Mouse (Mus musculus) liver, embryonic 11.5 days (tissue): ENCODE measurements around the gene Nsg1. TPM values are rescaled to one million over a fixed set of nuclear protein-coding genes. Genes with fewer than 3 reads are reported as not detected.

ENCODE experiments used
- ATAC-seq: fragments of 200-750 bp; cut with Nextera tagmentation; replicated peaks from 2 replicates; pipeline ENCODE4 v1.8.0; 2017; ENCODE audit warnings: moderate number of reproducible peaks, mild to moderate bottlenecking, moderate TSS enrichment, moderate library complexity; ENCODE audit not compliant: low FRiP score
- DNase-seq: peaks from one replicate; pipeline ENCODE4 v3.0.0-alpha.2; 2017; ENCODE audit warnings: low spot score
- H3K27ac ChIP-seq: fragments of 300-500 bp; sonication (generic); 2 replicates; pipeline ENCODE4 v1.5.1; 2014; ENCODE audit warnings: mild to moderate bottlenecking, low read depth, low read length, control low read depth
- H3K27me3 ChIP-seq: fragments of 300-500 bp; sonication (generic); replicated peaks from 2 replicates; pipeline ENCODE4 v1.6.1; 2014; ENCODE audit warnings: low read length, mixed read lengths; ENCODE audit not compliant: control insufficient read depth, insufficient read depth
- H3K36me3 ChIP-seq: fragments of 300-500 bp; sonication (generic); 2 replicates; pipeline ENCODE4 v1.6.1; 2014; ENCODE audit warnings: mild to moderate bottlenecking, low read length, moderate library complexity, mixed read lengths; ENCODE audit not compliant: control insufficient read depth, insufficient read depth
- H3K4me1 ChIP-seq: fragments of 300-500 bp; sonication (generic); replicated peaks from 2 replicates; pipeline ENCODE4 v1.6.1; 2014; ENCODE audit warnings: low read length, mixed read lengths; ENCODE audit not compliant: control insufficient read depth, insufficient read depth
- H3K4me2 ChIP-seq: fragments of 300-500 bp; sonication (generic); 2 replicates; pipeline ENCODE4 v1.6.1; 2014; ENCODE audit warnings: mild to moderate bottlenecking, control low read depth, moderate library complexity
- H3K4me3 ChIP-seq: fragments of 300-500 bp; sonication (generic); 2 replicates; pipeline ENCODE4 v1.5.1; 2014; ENCODE audit warnings: low read depth, low read length, control low read depth
- H3K9ac ChIP-seq: fragments of 300-500 bp; sonication (generic); 2 replicates; pipeline ENCODE4 v1.6.1; 2014; ENCODE audit warnings: low read depth, low read length, control low read depth
- H3K9me3 ChIP-seq: fragments of 300-500 bp; sonication (generic); 2 replicates; pipeline ENCODE4 v1.6.1; 2016; ENCODE audit warnings: low read length, inconsistent platforms, mixed read lengths; ENCODE audit not compliant: control insufficient read depth
- WGBS: fragments of 180-500 bp; shearing (Covaris S2); extraction: QIAGEN DNeasy Blood & Tissue Kit; methylation state at CpG from one replicate; pipeline ENCODE4 v1.1.7; 2014; 5-methylcytosine and 5-hydroxymethylcytosine counted together
- polyA plus RNA-seq: library from polyadenylated mRNA; unstranded; fragments of >200 nt; fragmentation: Nextera tagmentation; extraction: Ambion mirVana; gene quantifications from 2 replicates; pipeline ENCODE4 v1.2.1, GENCODE M21; 2014

Nsg1 gene
- polyA plus RNA-seq, 1 experiment from 2014 or later, result 5.6 TPM

GRCm38 (mm10) chr5:38157481-38158020 is 2.2 kb downstream of the Nsg1 start:
- Histone ChIP-seq H3K9ac (no peak overlapping the region), H3K4me3 (no peak overlapping the region), H3K36me3 (no peaks in the 10 kb centered on the region), H3K4me2 (no peak overlapping the region), H3K4me1 (0 out of 2 replicates have a peak, but pooled peaks cover 2% of the 10 kb centered on the region), H3K27ac (no peak overlapping the region), H3K27me3 (peaks cover 55% of the 10 kb centered on the region), H3K9me3 (no peaks in the 10 kb centered on the region)
- no peak for ATAC-seq
- 63% methylated on average over 9 of the region's 9 CpGs for WGBS
- DNase-seq, result no peak

DNA sequence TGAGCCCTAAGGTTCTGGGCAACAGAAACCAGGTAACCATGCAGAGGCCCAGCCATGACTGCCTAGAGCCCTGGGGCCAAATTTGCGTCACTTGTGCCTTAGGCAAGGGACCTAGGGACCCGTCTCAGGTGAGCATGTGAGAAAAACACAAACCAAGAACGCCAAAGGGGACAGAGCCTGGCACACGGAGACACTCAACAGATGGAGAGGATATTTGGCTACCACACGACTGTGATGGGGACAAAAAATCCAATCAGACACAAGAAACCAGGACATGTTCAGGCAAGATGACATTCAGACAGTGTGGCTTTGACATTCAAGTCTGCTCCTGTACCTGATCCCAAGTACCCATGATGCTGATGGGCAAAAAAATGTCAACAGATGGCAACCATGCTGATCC is 6.1 kb downstream of the Nsg1 start:
- Histone ChIP-seq H3K4me3 (no peak overlapping the region), H3K9ac (no peak overlapping the region), H3K4me2 (no peak overlapping the region), H3K27me3 (peaks cover 19% of the 10 kb centered on the region), H3K4me1 (no peaks in the 10 kb centered on the region), H3K36me3 (no peaks in the 10 kb centered on the region), H3K27ac (no peak overlapping the region), H3K9me3 (no peaks in the 10 kb centered on the region)
- DNase-seq (no peak), ATAC-seq (no peak)
- 76% methylated on average over 5 of the region's 5 CpGs for WGBS

- Histone ChIP-seq H3K9ac (no peak overlapping the region), H3K36me3 (no peaks in the 10 kb centered on the region), H3K4me3 (no peak overlapping the region), H3K4me1 (no peaks in the 10 kb centered on the region), H3K9me3 (no peaks in the 10 kb centered on the region), H3K27me3 (peaks cover 7% of the 10 kb centered on the region), H3K4me2 (no peak overlapping the region), H3K27ac (no peak overlapping the region)
- ATAC-seq, result no peak
- WGBS, result 80% methylated on average over 10 of the region's 10 CpGs
- DNase-seq, result no peak
These were observed 7.3 kb downstream of the Nsg1 start for GRCm38 (mm10) chr5:38152201-38153108.

DNA sequence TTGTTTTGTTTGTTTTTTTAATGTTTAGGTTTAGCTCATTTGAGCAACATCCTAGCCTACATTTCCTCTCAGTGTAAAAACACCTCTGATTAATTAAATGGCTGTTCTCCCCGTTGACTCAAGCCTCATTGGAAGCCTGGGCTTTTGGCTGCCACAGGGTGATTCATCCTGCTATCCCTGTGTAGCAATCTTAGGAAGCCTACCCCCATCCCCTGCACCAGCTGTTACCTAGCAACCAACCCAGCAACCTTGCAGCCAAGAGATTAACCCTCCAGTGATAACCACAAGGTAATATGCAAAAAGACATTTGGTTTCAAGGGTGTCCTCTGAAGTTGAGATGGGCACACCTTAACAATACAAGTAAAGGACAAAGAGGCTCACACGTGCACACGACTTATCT is 8.4 kb downstream of the Nsg1 start:
- no peaks in the 10 kb centered on the region for H3K9me3 ChIP-seq
- no peaks in the 10 kb centered on the region for H3K27me3 ChIP-seq
- no peaks in the 10 kb centered on the region for H3K36me3 ChIP-seq
- no peak overlapping the region for H3K4me2 ChIP-seq
- H3K4me3 ChIP-seq, result no peak overlapping the region
- H3K4me1 ChIP-seq, result no peaks in the 10 kb centered on the region
- H3K9ac ChIP-seq, result no peak overlapping the region
- no peak overlapping the region for H3K27ac ChIP-seq
- no peak for ATAC-seq
- WGBS, result 65% methylated on average over 3 of the region's 3 CpGs
- no peak for DNase-seq

GRCm38 (mm10) chr5:38146524-38146923 is 13.2 kb downstream of the Nsg1 start:
- Histone ChIP-seq H3K9me3 (no peaks in the 10 kb centered on the region), H3K36me3 (no peaks in the 10 kb centered on the region), H3K9ac (no peak overlapping the region), H3K4me3 (no peak overlapping the region), H3K27me3 (no peaks in the 10 kb centered on the region), H3K4me2 (no peak overlapping the region), H3K27ac (no peak overlapping the region), H3K4me1 (no peaks in the 10 kb centered on the region)
- ATAC-seq, result no peak
- no peak for DNase-seq
- 78% methylated on average over 6 of the region's 6 CpGs for WGBS

- no peaks in the 10 kb centered on the region for H3K9me3 ChIP-seq
- no peak for ATAC-seq
- WGBS, result 88% methylated on average over 6 of the region's 6 CpGs
These were observed 18.8 kb downstream of the Nsg1 start for GRCm38 (mm10) chr5:38140893-38141292.

GRCm38 (mm10) chr5:38137163-38137562 is 22.5 kb downstream of the Nsg1 start:
- H3K4me2 ChIP-seq, result no peak overlapping the region
- no peaks in the 10 kb centered on the region for H3K27me3 ChIP-seq
- no peaks in the 10 kb centered on the region for H3K9me3 ChIP-seq
- H3K4me1 ChIP-seq, result no peaks in the 10 kb centered on the region
- H3K4me3 ChIP-seq, result no peak overlapping the region
- H3K27ac ChIP-seq, result no peak overlapping the region
- H3K36me3 ChIP-seq, result no peaks in the 10 kb centered on the region
- no peak for DNase-seq
- H3K9ac ChIP-seq, result no peak overlapping the region
- no peak for ATAC-seq
- WGBS, result 88% methylated on average over 9 of the region's 9 CpGs

More at GRCm38 (mm10) chr5:38140893-38141292, 18.8 kb downstream of the Nsg1 start:
- Histone ChIP-seq H3K4me3 (no peak overlapping the region), H3K4me2 (no peak overlapping the region), H3K36me3 (no peaks in the 10 kb centered on the region), H3K27ac (no peak overlapping the region), H3K4me1 (no peaks in the 10 kb centered on the region), H3K27me3 (no peaks in the 10 kb centered on the region), H3K9ac (no peak overlapping the region)
- DNase-seq, result no peak

DNA sequence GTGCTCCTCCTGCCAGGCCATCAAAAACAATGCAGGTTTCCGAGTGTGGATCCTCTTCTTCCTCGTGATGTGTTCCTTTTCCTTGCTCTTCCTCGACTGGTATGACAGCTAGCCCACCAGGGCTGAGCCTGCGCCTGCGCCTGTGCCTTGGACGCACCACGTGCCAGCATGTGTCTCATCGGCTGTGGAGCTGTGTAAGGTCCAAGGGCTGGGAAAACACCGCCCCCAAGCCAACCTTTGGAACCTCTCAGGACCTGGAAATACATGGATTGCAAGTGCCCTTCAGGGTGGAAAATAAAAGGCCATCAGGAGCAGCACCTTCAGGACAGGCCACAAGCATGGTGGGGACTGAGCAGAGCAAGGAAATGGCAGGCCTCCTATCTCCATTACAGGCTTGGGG is 23.5 kb downstream of the Nsg1 start:
- Histone ChIP-seq H3K27me3 (no peaks in the 10 kb centered on the region), H3K4me1 (no peaks in the 10 kb centered on the region), H3K4me3 (no peak overlapping the region), H3K4me2 (no peak overlapping the region), H3K9me3 (no peaks in the 10 kb centered on the region), H3K9ac (no peak overlapping the region), H3K36me3 (no peaks in the 10 kb centered on the region), H3K27ac (no peak overlapping the region)
- ATAC-seq, result no peak
- DNase-seq, result no peak
- WGBS, result 90% methylated on average over 9 of the region's 9 CpGs

DNA sequence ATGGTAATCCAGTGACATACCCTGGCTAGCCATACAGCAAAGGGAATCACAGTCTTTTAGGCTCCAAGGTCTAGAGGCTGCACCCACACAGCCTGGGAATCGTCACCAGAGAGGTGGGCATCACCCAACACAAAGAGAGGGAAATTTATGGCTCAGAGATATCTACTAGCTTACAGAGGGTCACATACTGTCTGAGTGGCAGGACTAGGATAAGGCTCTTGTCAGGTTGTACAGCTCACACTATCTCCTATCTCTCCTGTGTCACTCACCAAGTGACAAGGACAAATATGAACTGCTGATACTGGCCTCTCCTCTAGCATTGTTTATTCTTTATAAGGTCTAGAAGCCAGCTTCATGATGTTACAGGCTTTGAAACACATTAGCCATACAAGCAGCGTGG is 30.4 kb downstream of the Nsg1 start:
- Histone ChIP-seq H3K27me3 (no peaks in the 10 kb centered on the region), H3K4me1 (no peaks in the 10 kb centered on the region), H3K4me3 (no peak overlapping the region), H3K9ac (no peak overlapping the region), H3K36me3 (peaks cover 7% of the 10 kb centered on the region; the same call in 1 of the 2 replicates), H3K4me2 (no peak overlapping the region), H3K9me3 (no peaks in the 10 kb centered on the region), H3K27ac (no peak overlapping the region)
- WGBS, result 81% methylated on average over 2 of the region's 2 CpGs
- DNase-seq (no peak), ATAC-seq (peak; percentile 78)
